Mouse (Mus musculus) MEL (cell line): ENCODE measurements around the gene Gm20388. TPM values are rescaled to one million over a fixed set of nuclear protein-coding genes. Genes with fewer than 3 reads are reported as not detected.

ENCODE experiments used
- DNase-seq: peaks from one replicate; pipeline ENCODE4 v3.0.0; 2011; ENCODE audit warnings: low read depth, low spot score
- H3K27ac ChIP-seq: 2 replicates; pipeline ENCODE4 v1.5.1; 2012; ENCODE audit warnings: low read depth, mild to moderate bottlenecking, control low read depth, low read length, moderate library complexity; ENCODE audit not compliant: control insufficient read depth
- H3K27me3 ChIP-seq, 2 experiments: fragments of 150-350 bp in 1 of 2; sonication (generic) in 1 of 2; 2 replicates each; pipeline ENCODE4 v1.6.1; 2012; ENCODE audit warnings: low read length in 2 of 2, mild to moderate bottlenecking in 2 of 2, improper control_type of control experiment in 1 of 2, moderate library complexity in 1 of 2; ENCODE audit not compliant: insufficient read depth in 2 of 2, control insufficient read depth in 1 of 2
- H3K36me3 ChIP-seq, 2 experiments: 2 replicates each; pipeline ENCODE4 v1.6.1; 2012 to 2014; ENCODE audit warnings: low read length in 2 of 2, improper control_type of control experiment in 1 of 2, inconsistent platforms in 1 of 2, mild to moderate bottlenecking in 1 of 2; ENCODE audit not compliant: insufficient read depth in 2 of 2, control insufficient read depth in 1 of 2
- H3K4me1 ChIP-seq, 2 experiments: fragments of 150-350 bp in 1 of 2; sonication (generic) in 1 of 2; 2 replicates each; pipeline ENCODE4 v1.6.1; 2012; ENCODE audit warnings: low read length in 2 of 2, improper control_type of control experiment in 1 of 2, mild to moderate bottlenecking in 1 of 2; ENCODE audit not compliant: insufficient read depth in 2 of 2, control insufficient read depth in 1 of 2
- H3K4me3 ChIP-seq, 2 experiments: fragments of 150-350 bp in 1 of 2; sonication (generic) in 1 of 2; 2 replicates each; pipeline ENCODE4 v1.5.1; 2012; ENCODE audit warnings: low read depth in 2 of 2, low read length in 2 of 2, mild to moderate bottlenecking in 2 of 2, moderate library complexity in 2 of 2, control low read depth in 1 of 2, improper control_type of control experiment in 1 of 2; ENCODE audit not compliant: control insufficient read depth in 1 of 2, insufficient read depth in 1 of 2
- H3K79me2 ChIP-seq: 2 replicates; pipeline ENCODE4 v1.6.1; 2012; ENCODE audit warnings: mild to moderate bottlenecking, low read length, moderate library complexity; ENCODE audit not compliant: control insufficient read depth, poor library complexity, insufficient read depth
- H3K9ac ChIP-seq: 2 replicates; pipeline ENCODE4 v1.6.1; 2012; ENCODE audit warnings: low read depth, mild to moderate bottlenecking, control low read depth, low read length, moderate library complexity; ENCODE audit not compliant: control insufficient read depth, poor library complexity, severe bottlenecking
- H3K9me3 ChIP-seq: fragments of 150-350 bp; sonication (generic); replicated peaks from 2 replicates; pipeline ENCODE4 v1.6.1; 2012; ENCODE audit warnings: mild to moderate bottlenecking, low read length, improper control_type of control experiment, moderate library complexity; ENCODE audit not compliant: insufficient read depth
- BHLHE40 ChIP-seq: IDR thresholded peaks from 2 replicates; pipeline ENCODE4 v1.6.1; 2012; ENCODE audit warnings: low read depth, mild to moderate bottlenecking, inconsistent platforms, low read length, improper control_type of control experiment, borderline replicate concordance
- CHD1 ChIP-seq: IDR thresholded peaks from 2 replicates; pipeline ENCODE4 v1.6.1; 2012; ENCODE audit warnings: low read depth, mild to moderate bottlenecking, inconsistent platforms, low read length, improper control_type of control experiment
- CHD2 ChIP-seq: IDR thresholded peaks from 2 replicates; pipeline ENCODE4 v1.6.1; 2011; ENCODE audit warnings: low read length, improper control_type of control experiment
- CTCF ChIP-seq, 3 experiments: IDR thresholded peaks in 2 of 3; conservative IDR thresholded peaks in 1 of 3; 2 replicates each; pipeline ENCODE4 v1.5.1; 2011 to 2012; ENCODE audit warnings: low read length in 3 of 3, low read depth in 2 of 3, mild to moderate bottlenecking in 2 of 3, improper control_type of control experiment in 1 of 3, inconsistent platforms in 1 of 3, mixed read lengths in 1 of 3, moderate library complexity in 1 of 3; ENCODE audit not compliant: control insufficient read depth in 1 of 3, insufficient read depth in 1 of 3, poor library complexity in 1 of 3, severe bottlenecking in 1 of 3
- E2F4 ChIP-seq: IDR thresholded peaks from 2 replicates; pipeline ENCODE4 v1.6.1; 2011; ENCODE audit warnings: low read depth, low read length, improper control_type of control experiment, borderline replicate concordance
- ETS1 ChIP-seq: IDR thresholded peaks from 2 replicates; pipeline ENCODE4 v1.6.1; 2012; ENCODE audit warnings: low read depth, mild to moderate bottlenecking, inconsistent platforms, low read length, improper control_type of control experiment, moderate library complexity
- GATA1 ChIP-seq: IDR thresholded peaks from 2 replicates; pipeline ENCODE4 v1.6.1; 2011; ENCODE audit warnings: low read depth, low read length, improper control_type of control experiment
- JUND ChIP-seq: IDR thresholded peaks from 2 replicates; pipeline ENCODE4 v1.6.1; 2011; ENCODE audit warnings: low read depth, mild to moderate bottlenecking, improper control_type of control experiment, low read length
- MEF2A ChIP-seq: IDR thresholded peaks from 2 replicates; pipeline ENCODE4 v1.6.1; 2014; ENCODE audit warnings: low read depth, mild to moderate bottlenecking, inconsistent platforms, low read length, improper control_type of control experiment; ENCODE audit not compliant: poor library complexity, insufficient replicate concordance, severe bottlenecking; ENCODE audit errors: extremely low read depth
- POLR2A ChIP-seq, 2 experiments: IDR thresholded peaks; 2 replicates each; pipeline ENCODE4 v1.6.1; 2011 to 2012; ENCODE audit warnings: low read length in 2 of 2, mild to moderate bottlenecking in 2 of 2, control low read depth in 1 of 2, improper control_type of control experiment in 1 of 2, low read depth in 1 of 2, moderate library complexity in 1 of 2; ENCODE audit not compliant: control insufficient read depth in 1 of 2, insufficient read depth in 1 of 2, poor library complexity in 1 of 2
- POLR2AphosphoS5 ChIP-seq: IDR thresholded peaks from 2 replicates; pipeline ENCODE4 v1.6.1; 2012; ENCODE audit warnings: low read depth, borderline replicate concordance, mild to moderate bottlenecking, inconsistent platforms, low read length, moderate library complexity, mixed read lengths
- RAD21 ChIP-seq: IDR thresholded peaks from 2 replicates; pipeline ENCODE4 v1.6.1; 2011; ENCODE audit warnings: mild to moderate bottlenecking, low read depth, low read length, improper control_type of control experiment
- RCOR1 ChIP-seq: IDR thresholded peaks from 2 replicates; pipeline ENCODE4 v1.6.1; 2012; ENCODE audit warnings: low read depth, mild to moderate bottlenecking, inconsistent platforms, low read length, improper control_type of control experiment
- SMC3 ChIP-seq: IDR thresholded peaks from 2 replicates; pipeline ENCODE4 v1.6.1; 2011; ENCODE audit warnings: low read depth, low read length, improper control_type of control experiment
- TAL1 ChIP-seq: IDR thresholded peaks from 2 replicates; pipeline ENCODE4 v1.6.1; 2012; ENCODE audit warnings: mild to moderate bottlenecking, inconsistent platforms, low read length, moderate library complexity, mixed read lengths
- TBP ChIP-seq: IDR thresholded peaks from 2 replicates; pipeline ENCODE4 v1.8.0; 2011; ENCODE audit warnings: low read depth, low read length, improper control_type of control experiment
- UBTF ChIP-seq: IDR thresholded peaks from 2 replicates; pipeline ENCODE4 v1.6.1; 2012; ENCODE audit warnings: low read depth, mild to moderate bottlenecking, inconsistent platforms, low read length, improper control_type of control experiment, moderate library complexity, borderline replicate concordance; ENCODE audit not compliant: insufficient read depth
- ZC3H11A ChIP-seq: IDR thresholded peaks from 2 replicates; pipeline ENCODE4 v1.6.1; 2012; ENCODE audit warnings: low read depth, mild to moderate bottlenecking, inconsistent platforms, low read length, improper control_type of control experiment
- ZKSCAN1 ChIP-seq: IDR thresholded peaks from 2 replicates; pipeline ENCODE4 v1.6.1; 2012; ENCODE audit warnings: low read depth, mild to moderate bottlenecking, inconsistent platforms, low read length, improper control_type of control experiment, moderate library complexity
- ZMIZ1 ChIP-seq: IDR thresholded peaks from 2 replicates; pipeline ENCODE4 v1.6.1; 2012; ENCODE audit warnings: low read depth, mild to moderate bottlenecking, inconsistent platforms, low read length, improper control_type of control experiment, moderate library complexity
- polyA plus RNA-seq, 2 experiments: library from polyadenylated mRNA; stranded (reverse) in 1 of 2; unstranded in 1 of 2; fragments of >175 nt in 1 of 2; fragments of >200 nt in 1 of 2; gene quantifications; 2 replicates each; pipeline versions ENCODE4 v1.2.1 to v1.2.4; 2012; ENCODE audit warnings: low replicate concordance in 2 of 2, low read depth in 1 of 2; ENCODE audit not compliant: insufficient read length in 2 of 2, insufficient read depth in 1 of 2, missing spikeins in 1 of 2
- total RNA-seq: library from RNA; depleted of rRNA; stranded (reverse); fragments of 300-350 nt; gene quantifications from 2 replicates; pipeline ENCODE4 v1.2.3, GENCODE M21; 2012

Gm20388 gene
- total and polyA plus RNA-seq, 3 experiments: 11.1 to 17.8 TPM; not detected in 1

DNA sequence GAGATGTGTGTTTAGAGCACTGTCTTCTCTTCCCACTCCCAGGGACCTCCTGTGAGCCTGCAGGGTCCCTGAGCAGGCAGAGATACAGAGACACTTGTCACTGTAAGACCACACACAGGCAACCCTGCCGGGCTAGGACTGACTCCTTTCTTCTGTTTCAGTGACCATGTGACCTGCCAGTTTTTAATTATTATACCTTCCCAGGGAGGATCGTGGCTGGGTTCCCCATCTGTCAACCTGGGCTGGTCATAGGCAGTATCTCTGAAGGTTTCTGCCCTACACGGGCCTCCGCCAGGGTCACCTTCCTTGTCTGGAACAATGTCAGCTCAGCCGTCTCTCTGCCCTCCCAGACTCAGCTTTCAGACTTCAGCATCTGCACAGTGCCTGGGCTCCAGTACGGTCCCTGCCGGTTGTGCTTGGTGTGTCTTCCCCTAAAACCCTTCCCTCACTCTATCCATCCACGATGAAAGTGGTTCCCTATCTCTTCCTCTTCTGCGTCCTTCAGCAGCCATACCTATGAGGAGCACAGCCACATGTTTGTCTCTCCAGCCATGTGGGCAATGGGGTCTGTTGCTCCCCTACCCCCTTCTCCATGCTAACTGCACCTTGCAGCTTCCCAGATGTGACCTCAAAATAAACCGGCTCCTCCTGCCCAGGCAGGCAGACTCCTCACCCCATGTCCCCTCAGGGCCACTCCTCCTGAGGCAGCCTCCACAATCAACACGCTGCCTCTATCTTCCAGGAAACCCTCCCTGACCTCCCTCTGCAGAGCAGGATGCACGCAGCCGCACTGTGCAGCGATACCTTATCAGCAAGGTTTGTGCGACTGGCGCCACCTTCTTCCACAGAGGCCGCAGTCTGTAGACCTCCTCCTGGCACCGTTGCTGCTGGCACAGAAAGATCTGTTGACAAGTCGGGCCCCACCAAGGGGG is 2825.2 kb downstream of the Gm20388 start (continued):
- TF ChIP-seq CHD2: peak; percentile 20; the same call in 1 of the 2 replicates
- TF ChIP-seq JUND: no peak
- peak; percentile 87 for TF ChIP-seq ETS1
- TF ChIP-seq TAL1: peak; percentile 67
- 0 out of 2 replicates have a peak, but pooled peaks have one; percentile 63 for TF ChIP-seq ZMIZ1
- peak in 2 of 3 experiments; percentile 12 to 29; a peak in 2 of 6 replicates for TF ChIP-seq CTCF (IDR thresholded peaks at IDR 0.05 in 2 of 3, conservative IDR thresholded peaks at IDR 0.05 in 1 of 3; ENCODE audit: control insufficient read depth in 1 of 3, insufficient read depth in 1 of 3, low read depth in 2 of 3, low read length in 3 of 3, poor library complexity in 1 of 3, severe bottlenecking in 1 of 3)
- peak; percentile 86 for TF ChIP-seq RCOR1
- 0 out of 2 replicates have a peak, but pooled peaks have one; percentile 19 for TF ChIP-seq SMC3
- TF ChIP-seq TBP: peak; percentile 69
- TF ChIP-seq CHD1: no peak
- TF ChIP-seq ZC3H11A: no peak
- TF ChIP-seq GATA1: peak; percentile 91
- TF ChIP-seq UBTF: peak; percentile 74; the same call in 1 of the 2 replicates
- no peak; the same call in 1 of the 2 replicates for TF ChIP-seq POLR2AphosphoS5
- TF ChIP-seq BHLHE40: peak; percentile 56; the same call in 1 of the 2 replicates
- no peak; the same call in 1 of the 2 replicates for TF ChIP-seq RAD21

DNA sequence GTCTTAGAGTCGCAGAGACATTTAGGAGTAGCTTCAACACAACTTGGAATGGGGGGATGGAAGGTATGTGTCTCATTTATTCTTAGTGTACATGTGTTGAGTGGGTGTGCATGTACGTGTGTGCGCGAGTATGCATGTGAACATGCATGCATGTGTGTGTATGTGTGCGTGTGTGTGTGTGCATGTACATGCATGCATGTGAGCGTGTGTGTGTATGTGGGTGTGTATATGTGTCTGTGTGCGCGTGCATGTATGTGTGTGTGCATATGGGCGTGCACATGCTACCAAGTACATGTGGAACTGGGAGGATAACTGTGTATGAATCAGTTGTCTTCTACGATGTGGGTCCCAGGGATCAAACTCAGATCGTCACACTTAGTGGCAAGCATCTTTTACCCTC is 2826.0 kb downstream of the Gm20388 start:
- Histone ChIP-seq H3K9ac (peak overlapping the region; percentile 20), H3K4me1 (peaks cover 10 to 42% of the 10 kb centered on the region in 2 experiments), H3K27ac (peak overlapping the region; percentile 63)
- no peak for DNase-seq
- TF ChIP-seq E2F4 (no peak), MEF2A (no peak), POLR2A (IDR thresholded peaks at IDR 0.05; ENCODE audit: control insufficient read depth in 1 of 2, insufficient read depth in 1 of 2, low read depth in 1 of 2, low read length in 2 of 2, poor library complexity in 1 of 2) (no peak), ZKSCAN1 (no peak), RAD21 (no peak), CHD1 (0 out of 2 replicates have a peak, but pooled peaks have one; percentile 28), POLR2AphosphoS5 (peak; percentile 91; the same call in 1 of the 2 replicates)
- TF ChIP-seq, all 39 proteins: peak for 2
- Histone ChIP-seq H3K36me3 (peaks cover 0 to 16% of the 10 kb centered on the region in 2 experiments; a peak in 2 of 4 replicates), H3K9me3 (no peaks in the 10 kb centered on the region), H3K27me3 (no peaks in the 10 kb centered on the region), H3K4me3 (peak overlapping the region in 1 of 2 experiments; percentile 7; a peak in 2 of 4 replicates), H3K79me2 (no peaks in the 10 kb centered on the region; the same call in 1 of the 2 replicates)
